8 mouse cellular contexts compared by ENCODE assay signal in the genomic region with DNA sequence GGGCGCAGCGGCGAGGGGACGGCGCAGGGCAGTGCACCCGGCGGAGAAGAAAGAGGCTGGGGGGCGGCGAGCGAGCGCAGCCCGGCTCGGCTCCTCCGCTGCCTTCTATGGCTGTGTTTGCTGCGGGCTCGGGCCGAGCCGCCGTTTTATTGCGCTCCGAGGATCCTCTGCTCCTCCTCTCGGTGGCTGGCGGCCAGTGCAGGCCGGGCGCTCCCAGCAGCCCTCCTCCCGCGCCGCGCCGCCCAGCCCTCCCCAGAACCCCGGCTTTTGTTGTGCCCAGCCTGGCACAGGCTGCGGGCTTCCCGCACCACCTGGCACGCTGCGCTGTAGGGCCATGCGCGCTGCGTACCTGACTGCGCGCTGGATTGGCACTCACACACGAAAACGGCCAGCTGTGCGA. TPM values are rescaled to one million over a fixed set of nuclear protein-coding genes. Genes with fewer than 3 reads are reported as not detected.
DNase-seq lines count a peak whose midpoint lies in the region; ATAC-seq and TF ChIP-seq lines count a peak whose summit lies in the region.

No protein-coding gene starts in this region.

- WGBS in lung, embryonic 15.5 days, result under 1% methylated on average over 35 of the region's 43 CpGs
- WGBS in thymus, adult 2 months, result 0% methylated on average over 36 of the region's 43 CpGs

- peak; percentile 30; the same call in 1 of the 2 replicates for TF ChIP-seq POLR2A in thymus, adult 2 months (IDR thresholded peaks at IDR 0.05; ENCODE audit: control insufficient read depth, extremely low read depth, insufficient read depth, low read length, poor library complexity)

- H3K4me2 ChIP-seq in lung, embryonic 15.5 days, result peak overlapping the region; percentile 80

- no peaks in the 10 kb centered on the region for H3K27me3 ChIP-seq in lung, embryonic 15.5 days
- H3K27me3 ChIP-seq in thymus, adult 2 months (ENCODE audit: control insufficient read depth, insufficient read depth, low read length), result no peaks in the 10 kb centered on the region

- TF ChIP-seq CTCF in thymus, adult 2 months (IDR thresholded peaks at IDR 0.05; ENCODE audit: borderline replicate concordance, control insufficient read depth, extremely low read depth, insufficient read depth, low read length, poor library complexity), result peak; percentile 89

- H3K36me3 ChIP-seq in lung, embryonic 15.5 days, result no peaks in the 10 kb centered on the region
- no peaks in the 10 kb centered on the region for H3K36me3 ChIP-seq in thymus, adult 2 months (ENCODE audit: control insufficient read depth, insufficient read depth, low read length)

- H3K4me3 ChIP-seq in lung, embryonic 15.5 days, result peak overlapping the region; percentile 78
- H3K4me3 ChIP-seq in thymus, adult 2 months (ENCODE audit: control insufficient read depth, insufficient read depth, low read length), result peak overlapping the region; percentile 54

- DNase-seq in ES-CJ7 (ENCODE audit: low read depth, low spot score), result peak; percentile 61
- DNase-seq in cerebellum, adult 18-20 months, result peak; percentile 77 to 86
- peak; percentile 59 for DNase-seq in layer of hippocampus, adult 9-10 months (ENCODE audit: low spot score)
- peak; percentile 84 for DNase-seq in ovary, adult 18-20 months (ENCODE audit: low spot score)
- DNase-seq in thymus, adult 2 months, result peak; percentile 87

- peak overlapping the region; percentile 88 for H3K9ac ChIP-seq in lung, embryonic 15.5 days

- peak overlapping the region; percentile 89 for H3K27ac ChIP-seq in lung, embryonic 15.5 days
- no peak overlapping the region for H3K27ac ChIP-seq in thymus, adult 2 months (ENCODE audit: control insufficient read depth, insufficient read depth, low read length)

- no peaks in the 10 kb centered on the region for H3K9me3 ChIP-seq in lung, embryonic 15.5 days

- ATAC-seq in frontal cortex, adult (ENCODE audit: low TSS enrichment), result peak; percentile 91
- peak; percentile 84 to 88 for ATAC-seq in hematopoietic stem cell, adult 5-6 weeks (replicated peaks in 1 of 2; ENCODE audit: insufficient read depth in 1 of 2, low FRiP score in 2 of 2, low TSS enrichment in 1 of 2, low read depth in 1 of 2, poor library complexity in 2 of 2, severe bottlenecking in 2 of 2)
- ATAC-seq in lung, embryonic 15.5 days (ENCODE audit: borderline replicate concordance, extremely low read depth, low FRiP score, low TSS enrichment), result peak; percentile 92

- peaks cover 29% of the 10 kb centered on the region for H3K4me1 ChIP-seq in lung, embryonic 15.5 days
- peaks cover 24% of the 10 kb centered on the region for H3K4me1 ChIP-seq in thymus, adult 2 months (replicated peaks; ENCODE audit: control insufficient read depth, insufficient read depth, low read length)

RNA-seq across cellular contexts. Expression of gene Timp2, which starts 0.3 kb away (rescaled TPM):
- 23.0 TPM in 2 replicates for total RNA-seq in hematopoietic stem cell, adult 5-6 weeks (2017)
- 79.1 and 79.8 TPM in 2 replicates for polyA plus RNA-seq in lung, embryonic 15.5 days (2015; fragmentation: Nextera tagmentation; extraction: Ambion mirVana)
- 72.6 and 78.8 TPM in 2 replicates for polyA plus RNA-seq in thymus, adult 2 months (2012; rRNA removed)

RNA-seq across cellular contexts. Expression of gene Cep295nl, which starts 12.9 kb away (rescaled TPM):
- 1.5 and 1.8 TPM in 2 replicates for total RNA-seq in hematopoietic stem cell, adult 5-6 weeks (2017)
- polyA plus RNA-seq in lung, embryonic 15.5 days (2015; fragmentation: Nextera tagmentation; extraction: Ambion mirVana), result 0.33 and 0.56 TPM in 2 replicates
- 0.26 and 0.32 TPM in 2 replicates for polyA plus RNA-seq in thymus, adult 2 months (2012; rRNA removed)

RNA-seq across cellular contexts. Expression of gene Lgals3bp, which starts 46.7 kb away (rescaled TPM):
- total RNA-seq in hematopoietic stem cell, adult 5-6 weeks (2017), result 133 and 164 TPM in 2 replicates
- polyA plus RNA-seq in lung, embryonic 15.5 days (2015; fragmentation: Nextera tagmentation; extraction: Ambion mirVana), result 4.9 and 6.9 TPM in 2 replicates
- 450 and 565 TPM in 2 replicates for polyA plus RNA-seq in thymus, adult 2 months (2012; rRNA removed)

Comparison
In these comparisons a context has a peak if more than half of its experiments do, and no peak if none do; other contexts are left out.
1. RNA of gene Lgals3bp, which starts 46.7 kb away (polyA plus RNA-seq): 450 to 565 TPM in thymus, adult 2 months; 4.9 to 6.9 TPM in lung, embryonic 15.5 days; every median in the first group is over 10 times any median in the second.
2. Peak in every context shown above with its lines, with median percentiles within 50 percentile points of each other: DNase-seq and ATAC-seq.